Comparison of ENCODE assay signal across 9 mouse cellular contexts in the genomic region with DNA sequence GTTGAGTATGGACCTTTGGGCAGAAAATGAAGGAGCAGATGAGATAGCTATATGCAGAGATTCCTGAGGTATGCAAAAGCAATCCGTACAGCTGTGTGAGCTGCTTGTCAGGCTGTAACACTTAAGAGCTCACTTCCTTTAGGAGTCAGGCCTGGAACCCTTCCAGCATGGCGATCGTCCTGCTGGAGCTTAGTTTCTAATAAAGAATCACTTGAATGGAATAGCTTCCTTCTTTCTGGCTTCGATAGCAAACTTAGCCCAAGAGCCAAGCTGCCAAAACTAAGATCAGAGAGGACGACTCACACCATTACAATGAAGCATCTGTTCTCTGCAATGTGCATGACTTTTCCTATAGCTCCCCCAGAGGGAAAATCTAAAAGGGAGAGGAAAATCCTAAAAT.
DNase-seq lines count a peak whose midpoint lies in the region; ATAC-seq and TF ChIP-seq lines count a peak whose summit lies in the region.
"Had no signal": no experiment of that assay in that cellular context is flagged by ENCODE, and none has a peak within 500 bp of the region (broad histone marks: within the 10 kb centered on the region; RNA-seq: fewer than 3 reads in every experiment).

No protein-coding gene starts in this region.

- no peaks in the 10 kb centered on the region for H3K9me3 ChIP-seq in forebrain, embryonic 16.5 days (ENCODE audit: control insufficient read depth, low read length)
- no peaks in the 10 kb centered on the region for H3K9me3 ChIP-seq in forebrain, embryonic 12.5 days
- H3K9me3 ChIP-seq in MEL (replicated peaks; ENCODE audit: insufficient read depth, low read length), result no peaks in the 10 kb centered on the region

- no peak overlapping the region for H3K4me3 ChIP-seq in forebrain, embryonic 16.5 days (replicated peaks; ENCODE audit: low read length)
- no peak overlapping the region for H3K4me3 ChIP-seq in forebrain, embryonic 12.5 days (replicated peaks)
- peak overlapping the region; percentile 5 to 45; a peak in 2 of 4 replicates for H3K4me3 ChIP-seq in MEL (ENCODE audit: control insufficient read depth in 1 of 2, insufficient read depth in 1 of 2, low read depth in 2 of 2, low read length in 2 of 2)
- no peak overlapping the region for H3K4me3 ChIP-seq in thymus, adult 2 months (ENCODE audit: control insufficient read depth, insufficient read depth, low read length)

- TF ChIP-seq EP300 in MEL (IDR thresholded peaks at IDR 0.05; ENCODE audit: low read depth in 1 of 2, low read length in 2 of 2), result no peak

- no peak for TF ChIP-seq POLR2A in MEL (IDR thresholded peaks at IDR 0.05; ENCODE audit: control insufficient read depth in 1 of 2, insufficient read depth in 1 of 2, low read depth in 1 of 2, low read length in 2 of 2, poor library complexity in 1 of 2)
- no peak for TF ChIP-seq POLR2A in thymus, adult 2 months (IDR thresholded peaks at IDR 0.05; ENCODE audit: control insufficient read depth, extremely low read depth, insufficient read depth, low read length, poor library complexity)

- intact Hi-C loops in heart, postnatal 14 days (cut with DNase I), result no loop called here

- ATAC-seq in forebrain, embryonic 16.5 days, result 0 out of 2 replicates have a peak, but pooled peaks have one; percentile 43
- no peak for ATAC-seq in forebrain, embryonic 12.5 days (ENCODE audit: low FRiP score)
- ATAC-seq: activated CD4-positive, CD25-positive, alpha-beta regulatory T cell, adult 4 months had no signal

- WGBS in forebrain, embryonic 16.5 days, result 28% methylated on average over 5 of the region's 5 CpGs
- WGBS in forebrain, embryonic 12.5 days, result 56% methylated on average over 5 of the region's 5 CpGs
- 47% methylated on average over 5 of the region's 5 CpGs for WGBS in thymus, adult 2 months

- no peak overlapping the region for H3K9ac ChIP-seq in forebrain, embryonic 16.5 days (replicated peaks; ENCODE audit: low read depth, low read length)
- H3K9ac ChIP-seq in forebrain, embryonic 12.5 days, result no peak overlapping the region
- H3K9ac ChIP-seq in MEL (ENCODE audit: control insufficient read depth, low read depth, low read length, poor library complexity, severe bottlenecking), result peak overlapping the region; percentile 40

- DNase-seq in left cerebral cortex, adult 18-20 months (ENCODE audit: low spot score in 2 of 2), result peak; percentile 2 to 6
- no peak for DNase-seq in left cerebral cortex, adult 11 months (ENCODE audit: low spot score)
- peak; percentile 16 for DNase-seq in MEL (ENCODE audit: low read depth, low spot score)
- DNase-seq in heart, postnatal 14 days, result peak; percentile 11 to 15
- no peak for DNase-seq in thymus, adult 2 months
- no peak for DNase-seq in embryo, embryonic 10.5 days (ENCODE audit: low spot score)

- no peak overlapping the region for H3K4me2 ChIP-seq in forebrain, embryonic 16.5 days (ENCODE audit: low read length)
- H3K4me2 ChIP-seq in forebrain, embryonic 12.5 days, result no peak overlapping the region

- H3K27me3 ChIP-seq in forebrain, embryonic 16.5 days (replicated peaks; ENCODE audit: control insufficient read depth, insufficient read depth, low read length), result no peaks in the 10 kb centered on the region
- no peaks in the 10 kb centered on the region for H3K27me3 ChIP-seq in forebrain, embryonic 12.5 days
- no peaks in the 10 kb centered on the region for H3K27me3 ChIP-seq in MEL (ENCODE audit: control insufficient read depth in 1 of 2, insufficient read depth in 2 of 2, low read length in 2 of 2)
- H3K27me3 ChIP-seq in thymus, adult 2 months (ENCODE audit: control insufficient read depth, insufficient read depth, low read length), result no peaks in the 10 kb centered on the region

- no peaks in the 10 kb centered on the region for H3K4me1 ChIP-seq in forebrain, embryonic 16.5 days (replicated peaks; ENCODE audit: control insufficient read depth, insufficient read depth, low read length)
- H3K4me1 ChIP-seq in forebrain, embryonic 12.5 days, result no peaks in the 10 kb centered on the region
- H3K4me1 ChIP-seq in MEL (ENCODE audit: control insufficient read depth in 1 of 2, insufficient read depth in 2 of 2, low read length in 2 of 2), result peaks cover 10 to 19% of the 10 kb centered on the region in 2 experiments
- no peaks in the 10 kb centered on the region for H3K4me1 ChIP-seq in thymus, adult 2 months (replicated peaks; ENCODE audit: control insufficient read depth, insufficient read depth, low read length)

- TF ChIP-seq RAD21 in MEL (IDR thresholded peaks at IDR 0.05; ENCODE audit: low read depth, low read length), result no peak

- no peak overlapping the region for H3K27ac ChIP-seq in forebrain, embryonic 16.5 days (ENCODE audit: low read length)
- no peak overlapping the region for H3K27ac ChIP-seq in forebrain, embryonic 12.5 days
- peak overlapping the region; percentile 13 for H3K27ac ChIP-seq in MEL (ENCODE audit: control insufficient read depth, low read depth, low read length)
- H3K27ac ChIP-seq in thymus, adult 2 months (ENCODE audit: control insufficient read depth, insufficient read depth, low read length), result no peak overlapping the region

- no peaks in the 10 kb centered on the region for H3K79me2 ChIP-seq in MEL (ENCODE audit: control insufficient read depth, insufficient read depth, low read length, poor library complexity)

- no peaks in the 10 kb centered on the region for H3K36me3 ChIP-seq in forebrain, embryonic 16.5 days (ENCODE audit: control insufficient read depth, insufficient read depth)
- H3K36me3 ChIP-seq in forebrain, embryonic 12.5 days (replicated peaks), result no peaks in the 10 kb centered on the region
- H3K36me3 ChIP-seq in MEL (ENCODE audit: control insufficient read depth in 1 of 2, insufficient read depth in 2 of 2, low read length in 2 of 2), result peaks cover 0 to 24% of the 10 kb centered on the region in 2 experiments; a peak in 2 of 4 replicates
- H3K36me3 ChIP-seq in thymus, adult 2 months (ENCODE audit: control insufficient read depth, insufficient read depth, low read length), result no peaks in the 10 kb centered on the region

- TF ChIP-seq CTCF in MEL (IDR thresholded peaks at IDR 0.05 in 2 of 3, conservative IDR thresholded peaks at IDR 0.05 in 1 of 3; ENCODE audit: control insufficient read depth in 1 of 3, insufficient read depth in 1 of 3, low read depth in 2 of 3, low read length in 3 of 3, poor library complexity in 1 of 3, severe bottlenecking in 1 of 3), result no peak
- no peak for TF ChIP-seq CTCF in thymus, adult 2 months (IDR thresholded peaks at IDR 0.05; ENCODE audit: borderline replicate concordance, control insufficient read depth, extremely low read depth, insufficient read depth, low read length, poor library complexity)

TF ChIP-seq in MEL, 35 proteins besides CTCF, POLR2A, EP300 and RAD21:
- TF ChIP-seq ZC3H11A (IDR thresholded peaks at IDR 0.05; ENCODE audit: low read depth, low read length) (no peak), MYB (IDR thresholded peaks at IDR 0.05; ENCODE audit: low read depth, low read length) (no peak), UBTF (IDR thresholded peaks at IDR 0.05; ENCODE audit: borderline replicate concordance, insufficient read depth, low read depth, low read length) (no peak), ZKSCAN1 (IDR thresholded peaks at IDR 0.05; ENCODE audit: low read depth, low read length) (no peak), TBP (IDR thresholded peaks at IDR 0.05; ENCODE audit: low read depth, low read length) (no peak), NELFE (IDR thresholded peaks at IDR 0.05; ENCODE audit: low read depth, low read length) (no peak), MXI1 (IDR thresholded peaks at IDR 0.05; ENCODE audit: low read depth, low read length) (no peak), CHD2 (IDR thresholded peaks at IDR 0.05; ENCODE audit: low read length) (no peak), HCFC1 (IDR thresholded peaks at IDR 0.05; ENCODE audit: low read depth, low read length) (no peak), KAT2A (conservative IDR thresholded peaks at IDR 0.05; ENCODE audit: low read depth, low read length) (no peak), ELF1 (IDR thresholded peaks at IDR 0.05; ENCODE audit: low read depth, low read length) (no peak), TAL1 (IDR thresholded peaks at IDR 0.05; ENCODE audit: low read length) (no peak), MAFK (IDR thresholded peaks at IDR 0.05; ENCODE audit: borderline replicate concordance, low read depth, low read length) (no peak), SIN3A (IDR thresholded peaks at IDR 0.05; ENCODE audit: low read length) (no peak), POLR2AphosphoS5 (IDR thresholded peaks at IDR 0.05; ENCODE audit: borderline replicate concordance, low read depth, low read length) (no peak), ZMIZ1 (IDR thresholded peaks at IDR 0.05; ENCODE audit: low read depth, low read length) (no peak), ETS1 (IDR thresholded peaks at IDR 0.05; ENCODE audit: low read depth, low read length) (no peak)

Comparison
In these comparisons a context has a peak if more than half of its experiments do, and no peak if none do; other contexts are left out.
1. DNase-seq: peak in left cerebral cortex, adult 18-20 months (2 of 2), MEL (single experiment) and heart, postnatal 14 days (2 of 2); none in left cerebral cortex, adult 11 months (single experiment), thymus, adult 2 months (single experiment) and embryo, embryonic 10.5 days (single experiment).
2. H3K4me3 ChIP-seq: peak in MEL (2 of 2); none in forebrain, embryonic 16.5 days (single experiment), forebrain, embryonic 12.5 days (single experiment) and thymus, adult 2 months (single experiment).